Mouse (Mus musculus) embryonic fibroblast, embryonic 13.5 days (primary cell): ENCODE data around the gene Olfr981. TPM values are rescaled to one million over a fixed set of nuclear protein-coding genes. Genes with fewer than 3 reads are reported as not detected.
"Not testable (repeated sequence)": the region's sequence is repeated elsewhere in the genome, so short reads cannot be mapped to it uniquely, and the experiment has no call there.

Experiments used
- H3K27ac ChIP-seq: 2 replicates; pipeline ENCODE4 v1.5.1; 2012; ENCODE audit warnings: low read length, control low read depth, inconsistent platforms; ENCODE audit not compliant: insufficient read depth
- H3K4me1 ChIP-seq: 2 replicates; pipeline ENCODE4 v1.6.1; 2011; ENCODE audit warnings: low read length; ENCODE audit not compliant: control insufficient read depth, insufficient read depth
- H3K4me3 ChIP-seq: 2 replicates; pipeline ENCODE4 v1.5.1; 2011; ENCODE audit warnings: mild to moderate bottlenecking, control low read depth, low read length; ENCODE audit not compliant: insufficient read depth
- CTCF ChIP-seq: IDR thresholded peaks from 2 replicates; pipeline ENCODE4 v1.5.1; 2011; ENCODE audit warnings: mild to moderate bottlenecking, control low read depth, low read length, moderate library complexity, borderline replicate concordance; ENCODE audit not compliant: insufficient read depth
- POLR2A ChIP-seq: IDR thresholded peaks from 2 replicates; pipeline ENCODE4 v1.6.1; 2011; ENCODE audit warnings: low read depth, mild to moderate bottlenecking, control low read depth, low read length, moderate library complexity
- polyA plus RNA-seq: library from polyadenylated mRNA; stranded (reverse); fragments of >200 nt; gene quantifications from 2 replicates; pipeline ENCODE4 v1.2.4, GENCODE M21; 2011; ENCODE audit warnings: low read depth; ENCODE audit not compliant: missing spikeins, insufficient read length

The Olfr981 gene
- not detected in 2 replicates for polyA plus RNA-seq

DNA sequence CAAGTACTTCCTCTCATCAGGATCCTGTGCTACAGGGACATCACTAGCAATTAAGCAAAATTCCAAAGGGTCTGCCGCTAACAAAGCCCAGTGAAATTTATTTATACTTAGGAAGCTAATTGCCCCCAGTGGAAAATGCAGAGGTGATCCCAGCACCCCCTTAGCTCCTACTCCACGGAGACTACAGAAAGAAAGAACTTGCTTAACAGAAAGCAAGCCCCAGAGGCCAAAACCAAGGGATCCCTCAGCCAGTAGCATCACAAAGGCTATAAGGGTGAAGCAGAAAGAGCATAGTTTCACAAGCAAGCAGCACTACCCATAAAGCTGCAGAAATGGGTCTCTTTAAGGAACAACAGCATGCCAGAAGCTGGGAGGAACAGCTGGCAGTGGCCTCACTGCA, at the start of gene Olfr981:
Gene Olfr981, plus strand, starts transcription at position 301 of the 400 bp plus-strand sequence.
- no peak within 1 kb of the TSS for H3K4me3 ChIP-seq
- H3K27ac ChIP-seq: no peak within 1 kb of the TSS
- TF ChIP-seq POLR2A (no peak), CTCF (no peak)
- no peaks in the 10 kb centered on the region for H3K4me1 ChIP-seq

DNA sequence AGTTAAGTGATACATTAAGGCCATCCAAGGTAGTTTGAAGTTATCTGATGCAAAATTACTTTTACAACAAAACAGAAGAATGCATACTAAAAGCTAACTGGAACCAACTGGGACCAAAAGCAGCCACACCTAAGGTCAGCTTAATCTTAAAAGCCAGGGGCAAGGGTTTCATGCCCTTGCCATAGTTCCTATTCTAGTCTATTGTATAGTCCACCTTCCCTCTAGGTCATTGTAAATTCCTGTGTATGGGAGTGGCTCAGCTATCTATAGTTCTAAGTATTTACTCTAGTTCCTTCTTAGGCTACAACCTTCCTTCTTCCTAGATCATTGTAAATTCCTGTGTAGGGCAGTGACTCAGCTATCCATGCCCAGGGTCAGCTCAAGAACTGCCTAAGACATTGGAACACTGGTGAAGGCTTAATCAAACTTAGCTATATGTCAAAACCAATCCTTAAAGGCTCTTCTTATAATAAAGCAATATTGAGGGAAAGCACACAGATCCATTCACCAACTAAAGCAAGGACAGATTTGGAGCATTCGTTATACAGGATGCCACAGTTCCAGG, 44.6 kb upstream of the Olfr981 start:
- H3K4me3 ChIP-seq, H3K4me1 ChIP-seq, H3K27ac ChIP-seq: not testable (repeated sequence)

DNA sequence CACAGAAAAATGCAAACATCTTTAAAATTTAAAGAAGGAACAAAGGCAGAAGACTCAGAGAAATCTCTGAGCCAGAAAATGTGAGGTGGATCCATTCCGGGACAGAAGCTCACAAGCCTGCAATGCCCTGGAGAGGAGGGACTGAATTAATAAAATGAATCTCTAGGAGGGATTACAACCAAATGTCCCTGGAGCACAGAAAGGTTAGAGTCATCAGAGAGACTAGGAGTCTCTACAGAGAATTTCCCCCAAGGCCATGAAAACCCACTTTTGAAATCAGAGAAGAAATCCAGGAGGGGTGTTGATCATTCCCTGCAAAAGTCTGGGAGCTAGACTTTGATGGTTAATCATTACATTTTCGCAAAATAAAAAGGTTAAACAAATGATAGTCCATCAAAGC, 29.5 kb upstream of the Olfr981 start, which contains the start of gene Olfr978:
Gene Olfr978, plus strand, starts transcription at position 301 of the 400 bp plus-strand sequence.
- Histone ChIP-seq H3K27ac (no peak within 1 kb of the TSS), H3K4me3 (no peak within 1 kb of the TSS), H3K4me1 (no peaks in the 10 kb centered on the region)
- no peak for TF ChIP-seq CTCF
- TF ChIP-seq POLR2A: no peak

DNA sequence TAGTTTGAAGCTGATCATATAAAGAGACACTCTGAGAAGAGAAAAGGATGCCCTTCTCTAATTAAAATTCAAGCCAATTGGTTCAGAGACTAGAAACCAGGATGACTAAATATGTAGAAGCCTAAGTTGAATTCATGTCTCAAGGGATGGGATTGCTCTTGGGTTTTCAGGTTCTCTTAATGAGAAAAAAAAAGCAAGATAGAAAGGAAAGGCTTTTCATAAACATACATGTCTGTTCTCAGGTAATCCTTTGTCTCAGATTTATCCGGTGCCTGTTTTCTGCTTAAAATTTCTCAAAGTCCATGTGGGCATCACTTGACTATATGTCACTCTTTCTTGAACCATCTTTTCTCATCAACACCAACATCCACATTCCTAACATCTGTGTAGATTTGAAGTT, 17.9 kb upstream of the Olfr981 start, which contains the start of gene Olfr979:
Gene Olfr979, minus strand, starts transcription at position 101 of the 400 bp plus-strand sequence.
- Histone ChIP-seq H3K27ac (no peak within 1 kb of the TSS), H3K4me3 (no peak within 1 kb of the TSS), H3K4me1 (no peaks in the 10 kb centered on the region)
- TF ChIP-seq POLR2A: no peak
- TF ChIP-seq CTCF: no peak

DNA sequence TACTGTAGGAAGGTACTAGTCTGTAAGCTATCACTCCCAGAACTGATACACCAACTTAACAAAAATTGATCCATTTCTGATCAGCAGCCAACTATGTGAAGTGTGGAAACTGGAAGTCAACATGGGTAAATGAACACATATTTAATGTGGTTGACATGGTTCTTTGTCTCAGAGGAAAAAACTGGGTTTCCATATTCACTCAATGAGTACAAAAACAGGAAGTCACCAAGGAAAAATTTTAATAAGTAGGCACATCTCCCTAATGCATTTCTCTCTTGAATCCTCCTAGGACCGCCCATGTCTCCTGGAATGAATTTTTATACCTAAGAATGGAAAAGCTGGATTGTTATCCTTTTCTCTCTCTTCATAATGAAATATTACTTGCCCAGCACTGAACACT, 11.8 kb upstream of the Olfr981 start, which contains the start of gene Olfr980:
Gene Olfr980, minus strand, starts transcription at position 101 of the 400 bp plus-strand sequence.
- Histone ChIP-seq H3K4me3 (no peak within 1 kb of the TSS), H3K4me1 (no peaks in the 10 kb centered on the region), H3K27ac (no peak within 1 kb of the TSS)
- no peak for TF ChIP-seq POLR2A
- no peak for TF ChIP-seq CTCF

DNA sequence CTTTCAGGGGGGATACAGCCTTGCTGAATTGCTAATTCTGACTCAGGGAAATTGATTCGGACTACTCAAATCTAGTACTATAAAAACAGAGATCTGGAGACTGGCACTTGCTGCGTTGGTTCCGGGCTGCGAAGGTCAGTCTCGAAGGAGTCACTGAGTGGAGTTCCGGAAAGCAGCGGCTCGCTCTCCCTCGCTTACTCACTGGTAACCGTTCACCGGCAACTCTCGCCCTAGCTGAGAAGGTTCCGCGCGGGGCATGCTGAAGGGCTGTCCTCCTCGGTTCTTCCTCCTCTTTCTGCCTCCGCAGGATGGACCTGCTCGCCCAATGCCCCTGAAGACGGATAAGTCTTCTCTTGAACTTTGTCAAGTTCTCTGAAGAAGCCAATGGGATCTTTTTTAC, 28.9 kb downstream of the Olfr981 start:
- Histone ChIP-seq H3K4me1 (no peaks in the 10 kb centered on the region), H3K27ac (no peak overlapping the region), H3K4me3 (no peak overlapping the region)
- TF ChIP-seq CTCF (no peak), POLR2A (no peak)

- Histone ChIP-seq H3K4me1 (no peaks in the 10 kb centered on the region), H3K27ac (no peak within 1 kb of the TSS), H3K4me3 (no peak within 1 kb of the TSS)
- TF ChIP-seq POLR2A (no peak), CTCF (no peak)
Measured at GRCm38 (mm10) chr9:40073529-40073928, 52.3 kb downstream of the Olfr981 start, which contains the start of gene Olfr982. Gene Olfr982 (plus strand): TSS chr9:40073829.

Other genes with a start within 250 kb of the Olfr981 start
- not detected in 2 replicates for gene Olfr968, start 238.2 kb upstream of the Olfr981 start, polyA plus RNA-seq
- gene Olfr969, start 230.5 kb upstream of the Olfr981 start, polyA plus RNA-seq: not detected in 2 replicates
- not detected in 2 replicates for gene Olfr970, start 212.6 kb upstream of the Olfr981 start, polyA plus RNA-seq
- not detected in 2 replicates for gene Olfr971, start 184.6 kb upstream of the Olfr981 start, polyA plus RNA-seq
- not detected in 2 replicates for gene Olfr972, start 155.0 kb upstream of the Olfr981 start, polyA plus RNA-seq
- gene Olfr229, start 114.1 kb upstream of the Olfr981 start, polyA plus RNA-seq: not detected in 2 replicates
- not detected in 2 replicates for gene Olfr974, start 84.0 kb upstream of the Olfr981 start, polyA plus RNA-seq
- gene Olfr975, start 69.4 kb upstream of the Olfr981 start, polyA plus RNA-seq: not detected in 2 replicates
- not detected in 2 replicates for gene Olfr976, start 60.3 kb upstream of the Olfr981 start, polyA plus RNA-seq
- gene Olfr978, start 29.4 kb upstream of the Olfr981 start, polyA plus RNA-seq: not detected in 2 replicates
- gene Olfr979, start 18.0 kb upstream of the Olfr981 start, polyA plus RNA-seq: not detected in 2 replicates
- not detected in 2 replicates for gene Olfr980, start 11.9 kb upstream of the Olfr981 start, polyA plus RNA-seq
- not detected in 2 replicates for gene Olfr982, start 52.4 kb downstream of the Olfr981 start, polyA plus RNA-seq
- gene Olfr983, start 72.1 kb downstream of the Olfr981 start, polyA plus RNA-seq: not detected in 2 replicates
- not detected in 2 replicates for gene Olfr984, start 92.7 kb downstream of the Olfr981 start, polyA plus RNA-seq
- not detected in 2 replicates for gene Olfr985, start 108.7 kb downstream of the Olfr981 start, polyA plus RNA-seq
- gene Tmem225, start 126.7 kb downstream of the Olfr981 start, polyA plus RNA-seq: not detected in 2 replicates
- not detected in 2 replicates for gene Olfr986, start 159.5 kb downstream of the Olfr981 start, polyA plus RNA-seq
- gene Zfp202, start 170.9 kb downstream of the Olfr981 start, polyA plus RNA-seq: 2.6 and 3.7 TPM in 2 replicates
- gene Scn3b, start 247.8 kb downstream of the Olfr981 start, polyA plus RNA-seq: 2.2 and 3.2 TPM in 2 replicates